Mouse (Mus musculus) adrenal gland, postnatal 36 days (tissue): ENCODE data around the gene Mapk12. TPM values are rescaled to one million over a fixed set of nuclear protein-coding genes. Genes with fewer than 3 reads are reported as not detected.

ENCODE experiments used
- DNase-seq, 2 experiments: peaks; one replicate each; pipeline ENCODE4 v3.0.0; 2021; ENCODE audit warnings: mixed read lengths in 1 of 2
- long read RNA-seq, 2 experiments: library from polyadenylated mRNA; stranded (forward); transcript quantifications; one replicate each; pipeline ENCODE4 v2.0.0; 2021; ENCODE audit warnings: borderline sequencing depth in 2 of 2
- total RNA-seq, 2 experiments: library from RNA; stranded (reverse); gene quantifications; 2 replicates each; pipeline ENCODE4 v1.2.3; 2021

Gene Mapk12
- 10 to 100 TPM in 1 of 2 experiments, 1 to 10 TPM in 1; 8.8 to 10.6 TPM for total RNA-seq
- long read RNA-seq, experiment 1, partial matches to known transcripts = 0 of 9 reads
- long read RNA-seq, experiment 1, other reads (novel, unspliced or antisense) = 5 of 9 reads
- long read RNA-seq, experiment 2, partial matches to known transcripts = 1 of 4 reads
- long read RNA-seq, experiment 2, other reads (novel, unspliced or antisense) = 1 of 4 reads

GRCm38 (mm10) chr15:89140659-89141252, at the start of gene Mapk12:
Gene Mapk12, minus strand, starts transcription at chr15:89140703.
- peak; percentile 64 to 76 for DNase-seq

DNA sequence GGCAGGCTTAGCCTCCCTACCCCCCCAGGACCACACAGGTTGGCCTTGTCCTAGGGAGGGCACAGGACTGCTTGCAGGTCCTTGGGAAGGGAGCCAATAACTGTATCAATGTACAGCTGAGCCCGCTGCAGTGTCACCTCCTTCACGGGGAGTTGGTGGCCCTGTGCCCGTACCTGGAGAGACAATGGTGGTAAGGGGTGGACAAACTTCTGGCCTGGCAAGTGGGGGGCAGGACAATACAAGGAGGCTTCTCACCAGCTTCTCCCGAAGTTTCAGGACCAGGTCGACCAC, 44.4 kb upstream of the Mapk12 start:
- DNase-seq = peak; percentile 57 to 61

- no peak for DNase-seq
Measured at GRCm38 (mm10) chr15:89184141-89184936, 43.8 kb upstream of the Mapk12 start.

DNA sequence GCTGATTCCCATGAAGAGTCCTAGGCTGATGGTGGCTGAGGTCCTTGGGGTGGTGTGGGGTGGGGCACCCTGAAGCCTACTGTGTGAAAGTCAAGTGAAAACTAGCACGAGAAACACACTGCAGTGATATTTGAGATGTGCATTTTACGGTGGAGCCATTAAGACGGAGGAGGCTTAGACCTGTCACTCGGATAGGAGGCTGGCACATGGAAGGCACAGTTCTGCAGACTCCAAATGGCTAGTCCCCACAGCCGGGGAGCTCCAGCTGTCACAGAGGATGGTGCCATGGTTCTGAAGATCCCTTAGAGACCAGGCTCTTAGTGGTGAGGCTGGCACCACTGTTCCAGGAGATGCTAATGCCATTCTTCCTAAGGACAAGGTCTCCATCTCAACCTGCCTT, 42.3 kb upstream of the Mapk12 start:
- DNase-seq = no peak

DNA sequence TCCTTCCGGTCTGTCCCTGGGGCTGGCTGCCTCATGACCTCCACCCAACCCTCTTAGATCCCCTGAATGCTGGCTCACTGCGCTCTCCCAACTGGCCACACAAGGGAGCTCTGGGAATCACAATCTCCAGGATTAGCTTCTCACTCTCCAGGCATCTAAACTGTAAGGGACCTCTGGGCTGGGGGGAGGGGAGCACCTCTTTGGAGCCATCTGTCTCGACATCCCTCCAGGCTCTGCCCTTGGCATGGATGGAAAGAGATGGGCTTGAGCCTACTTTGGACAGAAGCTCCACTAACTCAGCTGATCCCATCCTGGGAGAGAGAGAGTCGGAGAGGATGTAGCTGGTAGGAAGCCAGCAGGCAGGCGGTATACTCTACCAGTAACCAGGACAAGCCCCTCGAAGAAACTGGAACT, 41.8 kb upstream of the Mapk12 start:
- peak; percentile 31 to 52 for DNase-seq

GRCm38 (mm10) chr15:89181561-89182270, 41.2 kb upstream of the Mapk12 start:
- DNase-seq = no peak

GRCm38 (mm10) chr15:89180571-89181229, 40.2 kb upstream of the Mapk12 start, which contains the start of gene Plxnb2:
Gene Plxnb2, minus strand, starts transcription at chr15:89180788.
- peak; percentile 88 to 93 for DNase-seq

DNA sequence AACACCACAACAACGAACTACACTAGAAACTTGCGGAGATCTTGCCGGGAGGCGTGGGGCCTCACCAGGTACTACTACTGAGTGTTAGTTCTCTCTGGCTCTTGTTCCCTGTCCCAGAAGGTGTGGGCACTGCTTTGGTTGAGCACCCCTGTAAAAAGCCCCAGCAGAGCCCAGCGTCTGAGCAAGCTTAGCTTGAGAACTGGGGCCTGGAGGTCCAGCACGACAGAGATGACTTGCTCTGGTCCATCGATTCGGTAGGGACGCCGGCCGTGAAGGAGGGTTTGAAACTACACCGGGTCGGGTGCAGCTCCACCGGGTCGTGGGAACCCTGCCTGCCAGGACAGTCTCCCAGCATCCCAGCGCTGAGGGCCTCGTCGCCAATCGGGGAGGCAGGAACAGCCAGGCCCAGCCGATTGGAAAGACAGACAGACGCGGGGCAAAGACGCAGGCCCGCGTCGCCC, 39.6 kb upstream of the Mapk12 start:
- DNase-seq = peak; percentile 43 to 59

GRCm38 (mm10) chr15:89179630-89179964, 39.1 kb upstream of the Mapk12 start:
- no peak for DNase-seq

DNA sequence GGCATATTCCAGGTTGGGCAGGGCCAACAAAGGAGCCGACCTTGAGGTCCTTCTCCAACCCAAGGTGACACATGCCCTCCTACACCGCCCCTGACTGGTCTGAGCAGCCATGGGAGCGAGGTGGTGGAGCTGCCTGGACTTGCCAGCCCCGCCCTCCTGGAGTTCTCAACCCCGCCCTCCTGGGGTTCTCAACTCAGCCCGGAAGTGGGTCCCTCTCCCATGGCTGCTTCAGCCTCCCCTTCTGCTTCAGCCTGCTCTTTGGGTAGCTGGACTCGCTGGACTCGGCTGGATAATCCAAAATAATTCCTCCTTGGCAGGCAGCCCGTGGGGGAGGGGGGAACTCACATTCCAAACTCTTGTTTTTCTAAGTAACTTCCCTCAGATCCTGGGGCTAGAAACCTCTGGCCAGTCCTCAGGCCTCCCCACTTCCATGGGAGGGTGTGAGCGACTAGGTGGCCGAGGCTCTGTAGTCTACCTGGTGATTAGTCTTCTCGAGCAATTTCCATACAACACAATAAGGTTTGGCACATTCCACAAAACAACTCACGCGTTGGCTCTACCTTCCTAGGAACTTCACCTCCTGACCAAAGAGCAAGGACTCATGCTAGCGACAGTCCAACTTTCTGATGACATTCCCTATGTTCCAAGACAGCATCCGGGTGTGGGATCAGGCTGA, 38.6 kb upstream of the Mapk12 start:
- DNase-seq = peak; percentile 89 to 91

- DNase-seq = no peak
Measured at GRCm38 (mm10) chr15:89178260-89178860, 37.9 kb upstream of the Mapk12 start.

DNA sequence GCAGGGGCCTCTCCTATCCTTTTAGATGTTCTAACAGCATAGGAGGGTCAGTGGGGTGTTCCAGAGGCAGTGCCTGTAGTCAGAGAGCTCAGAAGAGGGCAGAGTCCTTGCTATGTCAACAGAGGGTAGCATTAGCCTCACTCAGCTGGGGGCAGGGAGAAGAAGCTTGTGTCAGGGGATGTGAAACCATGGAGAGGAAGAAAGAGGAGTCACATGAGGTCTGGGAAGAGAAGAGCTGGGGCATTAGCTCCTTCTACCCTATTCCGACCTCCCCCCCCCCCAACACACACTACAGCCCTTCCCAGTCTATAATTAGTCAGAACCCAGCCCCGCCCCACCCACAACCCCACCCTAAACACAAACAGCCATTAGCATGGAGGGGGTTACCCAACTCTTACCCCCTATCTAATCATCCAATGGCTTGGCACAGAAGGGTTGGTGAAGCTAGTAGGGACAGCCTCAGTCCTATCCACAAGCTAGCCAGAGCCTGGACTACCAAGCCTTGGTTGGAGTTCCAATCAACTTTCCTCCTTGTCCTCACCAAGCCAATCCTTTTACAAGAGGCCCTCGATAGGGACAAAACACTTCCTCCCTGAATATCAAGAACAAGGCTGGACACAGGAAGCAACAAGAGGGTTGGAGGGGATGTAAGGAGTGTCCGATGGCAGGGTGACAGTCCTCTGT, 37.2 kb upstream of the Mapk12 start:
- DNase-seq = no peak

DNA sequence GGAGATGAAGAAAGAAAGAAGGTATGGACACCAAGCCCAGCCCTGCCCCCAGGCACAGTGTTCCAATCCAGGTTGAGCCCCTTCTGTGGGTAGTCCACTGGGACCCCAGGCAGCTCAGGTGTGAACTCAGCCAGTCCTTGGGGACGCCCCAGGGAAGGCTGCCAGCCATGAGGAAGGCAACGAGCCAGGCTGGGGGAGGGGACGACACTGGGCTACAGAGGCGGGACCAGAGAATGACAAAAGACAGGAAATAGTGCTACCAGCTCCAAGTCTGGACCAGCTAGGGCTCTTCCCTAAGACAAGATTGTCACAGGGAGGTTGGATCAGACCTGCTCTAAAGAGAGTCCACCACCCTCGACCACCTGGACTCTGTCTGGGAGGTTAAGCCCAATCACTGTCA, 36.6 kb upstream of the Mapk12 start:
- DNase-seq = peak; percentile 92

DNA sequence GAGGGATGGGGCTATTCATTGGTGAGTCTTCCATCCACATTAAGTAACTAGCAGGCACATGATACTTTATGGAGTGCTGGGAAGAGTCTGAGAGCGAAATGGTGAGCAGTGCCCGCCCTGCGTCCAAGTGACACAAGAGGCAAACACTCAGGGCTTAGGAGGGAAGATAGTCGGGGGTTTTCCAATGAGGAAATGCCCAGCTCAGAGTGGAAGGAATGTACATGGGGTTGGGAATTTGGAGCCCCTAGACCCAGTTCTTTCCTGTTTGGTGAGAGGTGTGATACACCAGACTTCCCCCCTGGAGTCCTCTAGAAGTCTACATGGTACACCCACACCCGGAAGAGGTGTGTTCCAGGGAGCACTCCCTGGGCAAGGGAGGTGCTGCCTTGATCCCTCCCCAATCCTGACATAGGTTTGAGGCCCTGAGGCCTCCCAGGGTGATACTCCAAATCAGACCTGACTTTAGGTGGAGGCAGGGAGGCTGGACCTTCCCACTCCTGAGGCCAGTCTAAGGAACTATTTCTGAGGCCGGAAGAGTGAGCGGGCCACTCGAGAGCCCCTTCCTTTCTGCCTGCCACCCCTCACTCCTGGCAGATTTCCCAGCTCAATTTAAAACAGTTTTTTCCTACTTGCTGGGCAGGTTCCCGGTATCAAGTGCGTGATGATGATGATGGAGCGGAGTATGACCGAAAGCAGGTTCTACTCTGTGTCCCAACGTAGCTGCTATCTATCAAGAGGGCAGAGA, 35.1 kb upstream of the Mapk12 start:
- no peak for DNase-seq

- no peak for DNase-seq
Measured at GRCm38 (mm10) chr15:89174889-89175339, 34.4 kb upstream of the Mapk12 start.

GRCm38 (mm10) chr15:89173906-89174214, 33.4 kb upstream of the Mapk12 start:
- DNase-seq = peak; percentile 75 to 84

- DNase-seq = peak; percentile 39 to 65
Measured at GRCm38 (mm10) chr15:89173024-89173905, 32.8 kb upstream of the Mapk12 start.

DNA sequence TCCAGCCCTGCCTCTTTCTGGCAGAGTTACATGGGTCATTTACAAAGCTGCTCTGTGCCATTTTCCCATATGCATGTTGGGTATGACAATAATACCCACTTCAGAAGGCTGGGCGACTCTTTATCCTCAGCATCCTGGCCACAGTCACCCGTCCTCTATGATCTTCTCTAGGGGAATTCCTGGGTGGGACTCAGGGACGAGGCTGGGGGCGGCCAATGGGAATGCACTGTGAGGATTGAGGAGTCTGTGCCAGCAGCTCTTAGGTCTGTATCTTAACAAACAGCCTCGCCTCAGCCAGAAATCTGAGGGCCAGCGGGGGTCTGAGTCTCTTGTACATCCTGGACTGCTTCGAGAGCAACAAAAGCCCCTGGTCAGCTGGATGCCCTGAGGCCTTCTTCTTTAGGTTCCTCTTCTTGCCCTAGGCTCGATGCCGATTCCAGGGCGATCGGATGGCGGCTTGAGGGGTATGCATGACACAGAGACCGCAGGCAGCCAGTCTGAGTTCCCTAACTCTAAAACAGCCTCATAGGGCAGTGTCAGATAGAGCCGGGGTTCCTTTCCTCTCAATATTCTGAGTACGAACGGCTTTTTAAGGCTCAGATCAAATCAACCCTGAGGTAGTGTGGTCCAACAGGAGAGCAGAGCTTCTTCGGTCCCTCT, 31.9 kb upstream of the Mapk12 start:
- no peak for DNase-seq
